Mouse (Mus musculus): Measurements from ENCODE around the gene Camsap2. TPM values are rescaled to one million over a fixed set of nuclear protein-coding genes. Genes with fewer than 3 reads are reported as not detected.

Camsap2 gene
- total and polyA plus RNA-seq, 3 experiments, result 8.8 to 46.9 (median 40.5) TPM

GRCm38 (mm10) chr1:136223758-136224342 is 122.1 kb downstream of the Camsap2 start:
- peaks cover 90% of the 10 kb centered on the region for H3K27me3 ChIP-seq (ENCODE audit: insufficient read depth, low read length)
- TF ChIP-seq GATA2 (IDR thresholded peaks at IDR 0.05; ENCODE audit: borderline replicate concordance, low read depth, low read length), result no peak
- no peaks in the 10 kb centered on the region for H3K36me3 ChIP-seq (replicated peaks)
- no peak overlapping the region for H3K4me3 ChIP-seq (ENCODE audit: low read depth, low read length)
- 0 out of 2 replicates have a peak, but pooled peaks cover 7% of the 10 kb centered on the region for H3K4me1 ChIP-seq (ENCODE audit: insufficient read depth, low read depth, low read length)
- DNase-seq (ENCODE audit: low spot score) (no peak), ATAC-seq (ENCODE audit: extremely low read depth, insufficient number of reproducible peaks, low FRiP score, poor library complexity, severe bottlenecking) (no peak)
- H3K9me3 ChIP-seq (replicated peaks), result no peaks in the 10 kb centered on the region

- no peak for ATAC-seq (ENCODE audit: extremely low read depth, insufficient number of reproducible peaks, low FRiP score, poor library complexity, severe bottlenecking)
- no peak for TF ChIP-seq GATA2 (IDR thresholded peaks at IDR 0.05; ENCODE audit: borderline replicate concordance, low read depth, low read length)
- no peak for TF ChIP-seq POLR2AphosphoS5 (IDR thresholded peaks at IDR 0.05; ENCODE audit: insufficient replicate concordance, low read depth, low read length)
- TF ChIP-seq GATA1 (IDR thresholded peaks at IDR 0.05; ENCODE audit: borderline replicate concordance, low read length), result no peak
- TF ChIP-seq TAL1 (conservative IDR thresholded peaks at IDR 0.05; ENCODE audit: low read depth, low read length), result no peak
- TF ChIP-seq CTCF (IDR thresholded peaks at IDR 0.05; ENCODE audit: low read depth, low read length), result no peak
- DNase-seq (ENCODE audit: low spot score), result no peak
- Histone ChIP-seq H3K4me1 (ENCODE audit: insufficient read depth, low read depth, low read length) (0 out of 2 replicates have a peak, but pooled peaks cover 4% of the 10 kb centered on the region), H3K27me3 (ENCODE audit: insufficient read depth, low read length) (peaks cover 84% of the 10 kb centered on the region), H3K9me3 (replicated peaks) (no peaks in the 10 kb centered on the region), H3K4me3 (ENCODE audit: low read depth, low read length) (no peak overlapping the region), H3K36me3 (replicated peaks) (no peaks in the 10 kb centered on the region)
These were observed 123.5 kb downstream of the Camsap2 start for GRCm38 (mm10) chr1:136222386-136222785.

- Histone ChIP-seq H3K27me3 (ENCODE audit: insufficient read depth, low read length) (peaks cover 73% of the 10 kb centered on the region), H3K9me3 (replicated peaks) (no peaks in the 10 kb centered on the region), H3K4me3 (ENCODE audit: low read depth, low read length) (no peak overlapping the region), H3K4me1 (ENCODE audit: insufficient read depth, low read depth, low read length) (0 out of 2 replicates have a peak, but pooled peaks cover 4% of the 10 kb centered on the region), H3K36me3 (replicated peaks) (no peaks in the 10 kb centered on the region)
- no peak for DNase-seq (ENCODE audit: low spot score)
- no peak for ATAC-seq (ENCODE audit: extremely low read depth, insufficient number of reproducible peaks, low FRiP score, poor library complexity, severe bottlenecking)
- TF ChIP-seq GATA2 (IDR thresholded peaks at IDR 0.05; ENCODE audit: borderline replicate concordance, low read depth, low read length) (no peak), GATA1 (IDR thresholded peaks at IDR 0.05; ENCODE audit: borderline replicate concordance, low read length) (no peak), CTCF (IDR thresholded peaks at IDR 0.05; ENCODE audit: low read depth, low read length) (no peak), POLR2AphosphoS5 (IDR thresholded peaks at IDR 0.05; ENCODE audit: insufficient replicate concordance, low read depth, low read length) (no peak), TAL1 (conservative IDR thresholded peaks at IDR 0.05; ENCODE audit: low read depth, low read length) (no peak)
These were observed 125.7 kb downstream of the Camsap2 start for GRCm38 (mm10) chr1:136220037-136220871.

Other genes starting within 250 kb of the Camsap2 start
- 46.2 and 51.9 TPM in 2 replicates for gene Kif21b, start 214.7 kb downstream of the Camsap2 start, total RNA-seq (2014; fragmentation: Nextera tagmentation)
- 11.3 and 13.2 TPM in 2 replicates for gene Kif21b, start 214.7 kb downstream of the Camsap2 start, total RNA-seq (2017)
- 32.5 and 36.7 TPM in 2 replicates for gene Kif21b, start 214.7 kb downstream of the Camsap2 start, polyA plus RNA-seq (2012)
- gene Mroh3, start 133.3 kb downstream of the Camsap2 start, total RNA-seq (2014; fragmentation: Nextera tagmentation), result not detected in 2 replicates
- gene Mroh3, start 133.3 kb downstream of the Camsap2 start, total RNA-seq (2017), result 0.27 TPM in 1 of 2 replicates, not detected in the other
- not detected in 2 replicates for gene Mroh3, start 133.3 kb downstream of the Camsap2 start, polyA plus RNA-seq (2012)
- not detected in 2 replicates for gene Inava, start 111.8 kb downstream of the Camsap2 start, total RNA-seq (2014; fragmentation: Nextera tagmentation)
- gene Inava, start 111.8 kb downstream of the Camsap2 start, total RNA-seq (2017), result 0.11 and 0.17 TPM in 2 replicates
- 0.13 and 0.21 TPM in 2 replicates for gene Inava, start 111.8 kb downstream of the Camsap2 start, polyA plus RNA-seq (2012)
- not detected in 2 replicates for gene Gpr25, start 85.2 kb downstream of the Camsap2 start, total RNA-seq (2014; fragmentation: Nextera tagmentation)
- gene Gpr25, start 85.2 kb downstream of the Camsap2 start, total RNA-seq (2017), result not detected in 2 replicates
- gene Gpr25, start 85.2 kb downstream of the Camsap2 start, polyA plus RNA-seq (2012), result not detected in 2 replicates
- 26.7 and 26.8 TPM in 2 replicates for gene Ddx59, start 69.2 kb upstream of the Camsap2 start, total RNA-seq (2014; fragmentation: Nextera tagmentation)
- 23.9 and 24.3 TPM in 2 replicates for gene Ddx59, start 69.2 kb upstream of the Camsap2 start, total RNA-seq (2017)
- 1.3 and 2.7 TPM in 2 replicates for gene Ddx59, start 69.2 kb upstream of the Camsap2 start, polyA plus RNA-seq (2012)
- gene Kif14, start 120.2 kb upstream of the Camsap2 start, total RNA-seq (2014; fragmentation: Nextera tagmentation), result 53.3 and 56.7 TPM in 2 replicates
- 29.5 and 33.9 TPM in 2 replicates for gene Kif14, start 120.2 kb upstream of the Camsap2 start, total RNA-seq (2017)
- 1.4 and 1.9 TPM in 2 replicates for gene Kif14, start 120.2 kb upstream of the Camsap2 start, polyA plus RNA-seq (2012)